Mouse (Mus musculus) kidney, adult 2 months (tissue): Measurements from ENCODE around the gene Agbl4.

Experiments
- CTCF ChIP-seq: fragments of 200-500 bp; conservative IDR thresholded peaks from 2 replicates; pipeline ENCODE4 v1.5.1; 2011; ENCODE audit warnings: low read depth, mild to moderate bottlenecking, control low read depth, low read length, moderate library complexity, mixed read lengths; ENCODE audit not compliant: insufficient read depth, insufficient read length
- POLR2A ChIP-seq: fragments of 200-500 bp; IDR thresholded peaks from one replicate; pipeline ENCODE4 v1.6.1; 2011; ENCODE audit warnings: low read depth, low read length, control low read depth

GRCm38 (mm10) chr4:111431186-111431585 lies 1033.7 kb downstream of the Agbl4 start:
- TF ChIP-seq POLR2A (no peak), CTCF (no peak)
